Mouse (Mus musculus) cerebellum, postnatal 14 days (tissue): Measurements from ENCODE around the gene Zfp472.

Experiments used
- DNase-seq, 2 experiments: peaks; one replicate each; pipeline ENCODE4 v3.0.0; 2021; ENCODE audit warnings: mixed read lengths in 2 of 2

The Zfp472 gene

DNA sequence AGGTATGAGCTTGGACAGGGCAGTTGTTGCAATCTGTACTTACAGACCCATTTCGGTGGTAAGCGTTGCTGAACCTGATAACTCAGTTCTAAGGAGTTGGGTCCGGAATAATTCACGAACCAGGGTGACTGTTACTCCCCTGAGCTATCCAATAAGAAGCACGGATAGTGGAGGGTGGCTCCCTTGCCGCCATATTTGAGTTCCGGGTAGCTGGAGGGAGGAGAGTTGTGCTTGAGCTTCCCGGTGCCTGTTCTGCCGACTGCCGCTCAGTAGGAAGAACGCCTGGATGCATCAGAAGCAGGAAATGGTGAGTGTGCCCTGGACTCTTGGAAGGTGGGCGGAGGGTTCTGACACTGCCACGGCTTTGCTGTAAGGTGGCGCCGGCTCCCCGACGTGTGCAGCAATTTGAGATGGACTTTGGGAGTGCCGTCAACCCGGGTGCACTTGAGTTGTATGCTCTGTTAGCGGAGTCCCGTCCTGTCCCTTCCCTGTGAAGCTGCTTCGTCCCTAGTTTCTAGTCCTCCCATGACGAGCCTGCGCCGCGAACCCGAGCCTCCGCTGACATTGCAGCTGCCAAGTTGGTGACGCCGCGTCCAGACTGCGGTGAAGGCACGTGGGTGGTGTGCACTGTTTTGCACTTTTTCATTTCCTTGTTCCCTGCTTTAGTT, at the start of gene Zfp472:
Gene Zfp472, plus strand, starts transcription at position 192 of the 668 bp plus-strand sequence.
- peak; percentile 91 to 95 for DNase-seq

- no peak for DNase-seq
Measured at GRCm38 (mm10) chr17:32916075-32916474, 49.5 kb upstream of the Zfp472 start.

DNA sequence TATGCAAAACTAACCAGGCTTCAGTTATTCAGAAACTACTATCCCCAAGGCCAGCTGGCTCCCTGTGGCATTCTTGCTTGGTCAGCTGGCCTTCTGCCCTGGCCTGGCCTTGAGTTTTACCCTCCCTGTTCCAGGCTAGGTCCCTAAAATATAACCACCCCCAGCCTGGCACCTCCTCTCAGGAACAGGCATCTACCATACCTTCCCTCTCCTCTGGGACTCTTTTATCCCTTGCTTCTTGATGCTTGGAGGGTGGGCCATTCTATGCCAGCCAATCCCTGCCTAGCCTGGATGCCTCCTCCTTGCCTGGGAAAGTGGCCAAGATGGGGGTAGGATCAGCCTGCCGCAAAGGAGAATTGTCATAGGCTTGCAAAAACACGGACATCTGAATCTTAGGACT, 48.5 kb upstream of the Zfp472 start, which contains the start of gene Cyp4f14:
Gene Cyp4f14, minus strand, starts transcription at position 212 of the 400 bp plus-strand sequence.
- peak; percentile 73 to 82 for DNase-seq

DNA sequence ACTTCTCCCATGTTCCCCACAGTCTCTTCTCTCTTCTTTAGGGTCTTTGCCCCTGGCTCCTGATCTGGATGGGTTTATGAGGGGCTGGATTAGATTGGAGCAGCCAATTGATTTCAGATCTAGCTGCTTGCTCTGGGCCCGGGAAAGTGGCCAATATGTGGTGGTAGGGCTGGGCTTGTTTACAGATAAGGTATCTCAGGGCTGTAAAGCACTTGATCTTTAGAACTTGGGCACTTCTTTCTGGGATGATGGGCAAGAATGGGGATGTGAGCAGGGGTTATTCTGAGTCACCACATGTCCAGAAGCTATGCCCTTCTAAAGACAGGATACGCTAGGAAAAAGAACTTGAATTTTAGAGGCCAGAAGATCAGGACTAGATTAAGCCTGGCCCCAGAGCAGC, 46.5 kb upstream of the Zfp472 start:
- DNase-seq: no peak

- DNase-seq: no peak
Measured at GRCm38 (mm10) chr17:32923681-32924080, 41.9 kb upstream of the Zfp472 start.

DNA sequence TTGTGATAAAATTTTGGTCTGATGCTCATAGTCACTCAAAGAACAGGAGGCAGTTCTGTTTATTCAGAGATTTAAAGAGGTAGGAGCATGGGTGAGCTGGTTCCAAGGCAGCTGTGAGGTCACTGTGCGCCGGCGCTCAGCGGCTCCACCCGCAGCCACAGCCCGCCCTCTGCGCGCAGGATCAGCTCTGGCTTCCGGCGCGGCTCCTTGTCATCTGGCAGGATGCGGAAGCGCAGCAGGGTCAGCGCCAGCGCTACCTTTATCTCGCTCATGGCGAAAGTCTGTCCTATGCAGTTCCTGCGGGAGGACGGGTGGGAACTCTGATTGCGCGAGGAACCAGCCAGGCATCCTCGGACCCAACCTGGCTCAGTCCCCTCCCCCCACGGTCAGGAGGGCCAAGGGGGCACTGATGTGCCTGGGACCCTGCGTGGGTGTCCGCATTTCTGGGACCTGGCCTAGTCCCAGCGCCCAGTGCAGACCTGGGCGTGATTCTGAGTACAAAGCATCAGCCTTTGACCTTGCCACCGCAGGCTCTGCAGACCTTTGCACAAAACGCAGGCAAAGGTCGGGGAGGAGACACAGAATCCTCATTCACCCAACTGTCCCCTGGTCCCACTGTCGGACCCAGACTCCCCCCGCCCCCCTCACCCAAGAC, 40.8 kb upstream of the Zfp472 start:
- peak; percentile 73 to 79 for DNase-seq

GRCm38 (mm10) chr17:32927803-32928202, 37.8 kb upstream of the Zfp472 start:
- no peak for DNase-seq

DNA sequence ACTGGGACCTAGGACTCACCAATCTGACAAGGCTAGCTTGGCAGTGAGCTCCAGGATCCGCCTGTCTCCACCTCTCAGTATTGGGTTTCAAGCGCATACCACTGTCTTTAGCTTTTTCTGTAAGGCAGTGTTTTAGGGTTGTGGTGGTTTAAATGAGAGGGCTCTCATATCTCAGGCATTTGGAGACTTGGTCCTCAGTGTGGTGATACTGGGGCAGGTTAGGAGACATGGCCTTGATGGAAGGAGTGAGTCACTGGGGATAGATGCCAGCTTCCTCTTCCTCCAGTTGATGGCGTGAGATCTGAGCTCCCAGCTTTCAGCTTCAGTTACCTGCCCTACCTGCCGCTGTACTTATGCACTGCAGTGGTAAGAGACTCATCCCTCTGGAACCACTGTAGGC, 25.8 kb upstream of the Zfp472 start:
- DNase-seq: no peak

DNA sequence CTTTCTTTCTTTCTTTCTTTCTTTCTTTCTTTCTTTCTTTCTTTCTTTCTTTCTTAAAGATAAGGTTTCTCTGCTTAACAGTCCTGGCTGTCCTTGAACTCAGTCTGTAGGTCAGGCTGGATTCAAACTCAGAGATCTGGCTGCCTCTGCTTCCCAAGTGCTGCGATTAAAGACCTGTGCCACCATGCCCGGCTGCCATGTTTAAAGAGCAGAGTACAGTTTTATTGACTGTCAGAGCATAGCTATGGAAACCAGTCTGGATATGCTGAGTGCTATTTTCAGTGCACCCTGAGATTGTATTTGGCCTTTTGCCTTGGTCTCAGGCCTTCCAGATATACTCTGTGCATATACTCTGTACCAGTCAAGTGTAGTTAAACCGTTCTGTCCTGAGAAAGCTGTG, 22.0 kb upstream of the Zfp472 start:
- DNase-seq: no peak

GRCm38 (mm10) chr17:32944402-32945035, 21.1 kb upstream of the Zfp472 start:
- DNase-seq: no peak

GRCm38 (mm10) chr17:32946716-32947115, 18.9 kb upstream of the Zfp472 start:
- DNase-seq: peak; percentile 17 to 28

GRCm38 (mm10) chr17:32947215-32947914, 18.2 kb upstream of the Zfp472 start, which contains the start of gene Cyp4f13:
Gene Cyp4f13, minus strand, starts transcription at chr17:32947402.
- DNase-seq: peak; percentile 97 to 99

DNA sequence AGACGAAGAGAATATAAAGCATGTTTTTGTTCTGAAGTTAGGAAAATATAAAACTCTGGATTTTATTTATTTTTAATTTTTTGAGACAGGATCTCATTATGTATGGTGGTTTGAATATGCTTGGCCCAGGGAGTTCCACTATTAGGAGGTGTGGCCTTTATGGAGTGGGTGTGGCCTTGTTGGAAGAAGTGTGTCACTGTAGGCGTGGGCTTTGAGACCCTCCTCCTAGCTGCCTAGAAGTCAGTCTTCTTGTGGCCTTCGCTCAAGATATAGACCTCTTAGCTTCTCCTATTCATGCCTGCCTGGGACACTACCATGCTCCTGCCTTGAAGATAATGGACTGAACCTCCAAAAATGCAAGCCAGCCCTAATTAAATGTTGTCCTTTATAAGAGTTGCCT, 15.5 kb upstream of the Zfp472 start:
- no peak for DNase-seq

DNA sequence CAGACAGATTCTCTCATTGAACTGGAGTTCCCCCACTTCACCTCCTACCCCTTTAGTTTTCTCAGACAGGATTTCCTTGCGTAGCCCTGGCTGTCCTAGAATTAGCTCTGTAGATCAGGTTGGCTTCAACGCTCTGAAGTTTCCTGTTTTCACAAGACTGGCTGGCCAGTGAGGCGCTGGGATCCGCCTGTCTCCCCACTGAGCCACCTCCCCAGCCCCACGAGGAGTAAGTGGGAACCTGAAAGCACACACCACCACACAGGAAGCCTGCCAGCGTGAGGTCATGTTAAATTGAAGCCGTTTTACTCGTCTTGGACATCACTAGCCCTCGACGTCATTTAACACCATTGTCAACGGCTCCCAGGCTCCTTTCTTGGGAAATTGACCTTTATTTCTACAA, 14.6 kb upstream of the Zfp472 start:
- DNase-seq: no peak

GRCm38 (mm10) chr17:32951441-32951840, 14.2 kb upstream of the Zfp472 start:
- DNase-seq: peak; percentile 88 to 96

GRCm38 (mm10) chr17:32965253-32965622, 376 bp upstream of the Zfp472 start:
- peak in 1 of 2 experiments; percentile 42 for DNase-seq

DNA sequence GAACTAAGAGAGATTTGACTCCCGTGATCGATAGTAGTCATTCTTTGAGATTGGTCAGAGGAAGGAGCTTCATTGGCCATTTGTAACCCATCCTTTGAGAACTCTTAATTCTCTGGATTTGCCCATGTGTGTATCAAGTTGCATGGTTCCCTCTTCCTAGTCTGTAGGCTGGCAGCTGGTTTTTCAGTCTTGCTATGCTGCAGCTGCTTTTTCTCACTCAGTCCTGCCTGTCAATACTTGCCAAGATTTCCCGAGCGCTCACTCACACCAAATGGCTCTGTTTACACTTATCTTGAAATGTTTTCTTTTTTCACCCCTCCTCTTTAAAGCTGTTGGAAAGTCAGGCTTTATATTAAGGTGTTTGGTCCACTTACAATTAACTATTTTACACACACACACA, 15.7 kb downstream of the Zfp472 start:
- no peak for DNase-seq

DNA sequence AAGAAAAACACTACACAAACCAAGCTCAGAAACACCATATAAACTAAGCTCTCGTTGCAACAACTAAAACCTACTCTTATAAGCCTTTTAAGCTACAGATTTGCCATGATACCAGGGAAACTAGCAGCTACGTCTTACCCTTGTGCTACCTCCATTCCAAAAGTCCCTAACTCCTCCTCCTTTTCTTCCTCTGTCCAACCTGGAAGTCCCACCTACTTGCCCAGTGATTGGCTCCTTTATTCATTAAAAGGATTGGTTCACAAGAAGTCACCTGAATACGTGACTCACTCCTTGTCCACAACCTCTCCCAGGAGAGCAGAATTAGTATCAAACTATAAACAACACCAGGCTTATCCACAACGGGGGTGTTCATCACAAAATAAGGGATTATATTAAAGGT, 20.7 kb downstream of the Zfp472 start:
- no peak for DNase-seq

DNA sequence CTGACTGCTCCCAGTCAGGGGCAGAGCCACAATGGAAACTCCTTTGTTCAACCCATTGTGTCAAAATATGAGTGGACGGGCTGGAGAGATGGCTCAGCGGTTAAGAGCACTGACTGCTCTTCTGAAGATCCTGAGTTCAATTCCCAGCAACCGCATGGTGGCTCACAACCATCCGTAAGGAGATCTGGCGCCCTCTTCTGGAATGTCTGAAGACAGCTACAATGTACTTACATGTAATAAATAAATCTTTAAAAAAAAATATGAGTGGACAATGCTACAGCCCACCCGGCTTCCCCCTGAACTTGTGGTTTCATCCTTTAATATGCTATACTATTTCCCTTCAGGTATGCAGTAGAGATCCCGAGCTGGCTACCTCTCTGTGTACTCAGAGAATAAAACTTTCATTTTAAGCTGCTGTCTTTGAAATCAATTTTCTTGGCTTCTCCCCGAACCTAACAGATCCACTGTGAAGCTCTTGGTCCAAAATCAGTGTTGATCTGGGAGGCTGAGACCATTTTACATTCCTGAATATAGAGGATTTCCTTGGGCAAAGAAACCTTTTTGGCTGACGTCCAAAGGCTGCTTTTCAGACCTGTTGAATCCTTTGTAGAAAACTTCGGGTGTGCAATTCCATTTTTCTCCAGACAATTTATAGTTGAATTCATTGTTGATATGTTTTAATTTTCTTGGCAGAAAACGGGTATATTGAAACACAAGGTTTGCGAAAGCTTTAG, 26.5 kb downstream of the Zfp472 start:
- DNase-seq: peak; percentile 37 to 48

DNA sequence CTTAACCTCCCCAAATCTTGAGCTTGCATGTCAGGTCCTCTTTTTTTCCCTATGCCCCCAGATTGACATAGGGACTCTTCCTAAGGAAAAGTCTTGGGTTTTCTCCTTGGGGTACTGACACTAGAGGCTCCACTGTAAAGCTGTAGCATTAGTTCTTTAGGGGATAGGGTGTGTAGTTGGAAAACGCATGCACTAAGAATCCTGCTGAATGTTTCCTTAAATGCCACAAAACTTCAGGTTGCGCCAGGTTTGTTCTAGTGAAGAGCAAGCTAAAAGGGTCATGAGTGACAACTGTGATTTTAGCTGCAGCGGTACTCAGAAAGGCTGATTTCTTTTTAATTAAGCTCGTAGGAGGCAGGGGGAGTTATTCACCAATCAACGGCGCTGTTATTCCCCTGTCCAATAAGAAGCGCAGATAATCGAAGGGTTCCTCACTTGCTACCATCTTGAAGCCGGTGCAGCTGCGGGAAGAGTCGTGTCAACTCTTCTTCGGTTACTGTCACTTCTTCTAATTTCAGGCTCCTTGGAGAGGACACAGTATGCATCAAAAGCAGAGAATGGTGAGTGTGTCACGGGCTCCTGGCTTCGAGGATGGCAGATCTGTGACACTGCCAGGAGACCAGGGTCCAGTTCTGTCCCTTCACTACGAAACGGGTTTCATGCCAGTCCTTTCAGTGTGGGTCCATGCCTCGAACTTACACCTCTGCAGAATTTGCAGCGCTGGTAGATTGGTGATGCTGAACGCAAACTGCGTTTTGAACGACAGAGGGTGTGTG, 27.3 kb downstream of the Zfp472 start, which contains the start of gene Zfp952:
Gene Zfp952, plus strand, starts transcription at position 431 of the 776 bp plus-strand sequence.
- DNase-seq: peak; percentile 88 to 91

GRCm38 (mm10) chr17:32998492-32998891, 32.9 kb downstream of the Zfp472 start:
- DNase-seq: no peak

DNA sequence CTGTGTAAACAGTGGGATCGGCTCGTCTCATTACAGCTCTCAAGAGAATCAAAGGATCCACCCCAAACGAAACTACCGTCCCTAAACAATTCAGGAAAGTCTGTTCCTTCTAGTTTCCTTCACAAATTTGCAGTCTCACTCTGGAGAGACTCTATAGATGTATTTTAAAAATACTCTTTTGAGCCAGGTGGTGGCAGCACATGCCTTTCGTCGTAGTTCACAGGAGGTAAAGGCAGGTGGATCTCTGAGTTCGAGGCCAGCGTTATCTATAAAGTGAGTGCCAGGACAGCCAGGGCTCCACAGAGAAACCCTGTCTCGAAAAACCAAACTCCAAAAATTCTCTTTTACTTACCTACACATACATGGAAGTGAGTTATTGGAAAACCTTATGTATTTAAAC, 42.7 kb downstream of the Zfp472 start:
- no peak for DNase-seq
